Mouse (Mus musculus) E14TG2a.4 (cell line): ENCODE results near the gene Map1b.

Experiments
- H3K27me3 ChIP-seq: 2 replicates; pipeline ENCODE4 v1.6.1; 2014; ENCODE audit warnings: low read length, control low read depth; ENCODE audit not compliant: insufficient read depth
- H3K36me3 ChIP-seq: 2 replicates; pipeline ENCODE4 v1.6.1; 2014; ENCODE audit warnings: low read length, control low read depth; ENCODE audit not compliant: insufficient read depth
- H3K4me1 ChIP-seq: replicated peaks from 2 replicates; pipeline ENCODE4 v1.6.1; 2014; ENCODE audit warnings: low read depth, low read length, control low read depth
- H3K4me3 ChIP-seq: replicated peaks from 2 replicates; pipeline ENCODE4 v1.5.1; 2014; ENCODE audit warnings: mild to moderate bottlenecking, low read length
- H3K9me3 ChIP-seq: 2 replicates; pipeline ENCODE4 v1.6.1; 2014; ENCODE audit warnings: low read length, control low read depth
- CTCF ChIP-seq: conservative IDR thresholded peaks from 2 replicates; pipeline ENCODE4 v1.5.1; 2014; ENCODE audit warnings: low read length
- NANOG ChIP-seq: IDR thresholded peaks from 2 replicates; pipeline ENCODE4 v1.6.1; 2014; ENCODE audit warnings: borderline replicate concordance, low read length, mixed read lengths
- POU5F1 ChIP-seq: IDR thresholded peaks from 2 replicates; pipeline ENCODE4 v1.6.1; 2014; ENCODE audit warnings: low read length, borderline replicate concordance

Map1b gene

DNA sequence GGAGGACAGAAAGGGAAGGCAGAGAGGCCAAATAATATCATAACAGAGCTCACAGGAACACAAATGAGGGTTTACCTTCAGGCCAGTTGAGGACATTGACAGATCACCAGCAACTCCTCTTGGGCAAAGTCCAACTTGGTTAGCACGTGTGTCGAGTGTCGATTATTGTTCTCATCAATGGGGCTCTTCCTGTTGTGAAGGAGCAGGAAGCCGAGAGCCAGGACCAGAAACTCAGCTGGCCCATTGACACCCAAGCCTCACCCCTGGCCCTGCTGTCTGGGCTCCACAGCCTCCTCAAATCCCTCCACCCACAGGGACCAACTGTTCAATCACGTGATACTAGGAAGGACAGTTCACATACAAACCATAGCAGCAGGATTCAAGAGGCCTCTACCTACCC is 22.9 kb upstream of the Map1b start:
- TF ChIP-seq NANOG, result no peak
- Histone ChIP-seq H3K4me3 (no peak overlapping the region), H3K4me1 (peaks cover 12% of the 10 kb centered on the region), H3K27me3 (no peaks in the 10 kb centered on the region), H3K9me3 (no peaks in the 10 kb centered on the region), H3K36me3 (no peaks in the 10 kb centered on the region)

DNA sequence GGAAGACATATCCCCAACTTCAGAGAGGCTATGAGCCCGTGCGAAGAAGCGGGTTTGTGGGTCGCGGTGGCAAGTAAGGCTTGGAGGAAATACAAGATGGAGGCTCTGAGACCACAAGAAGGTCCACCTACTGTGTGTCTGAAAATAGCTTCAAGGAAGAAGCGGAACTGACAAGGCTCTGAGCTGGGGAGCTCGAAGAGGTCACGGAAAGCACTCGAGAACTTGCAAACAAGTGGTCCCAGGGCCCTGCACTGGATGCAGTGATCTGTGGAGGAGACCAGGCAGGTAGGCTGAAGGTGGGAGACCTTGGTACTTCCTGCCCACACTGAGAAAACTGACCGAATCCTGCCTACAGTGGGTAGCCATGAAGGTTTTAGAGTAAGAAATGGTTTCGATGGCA is 22.5 kb upstream of the Map1b start:
- H3K36me3 ChIP-seq, result no peaks in the 10 kb centered on the region
- no peak for TF ChIP-seq NANOG
- no peak for TF ChIP-seq CTCF
- TF ChIP-seq POU5F1, result no peak
- H3K27me3 ChIP-seq, result no peaks in the 10 kb centered on the region
- no peaks in the 10 kb centered on the region for H3K9me3 ChIP-seq
- H3K4me3 ChIP-seq, result no peak overlapping the region
- H3K4me1 ChIP-seq, result peaks cover 12% of the 10 kb centered on the region

DNA sequence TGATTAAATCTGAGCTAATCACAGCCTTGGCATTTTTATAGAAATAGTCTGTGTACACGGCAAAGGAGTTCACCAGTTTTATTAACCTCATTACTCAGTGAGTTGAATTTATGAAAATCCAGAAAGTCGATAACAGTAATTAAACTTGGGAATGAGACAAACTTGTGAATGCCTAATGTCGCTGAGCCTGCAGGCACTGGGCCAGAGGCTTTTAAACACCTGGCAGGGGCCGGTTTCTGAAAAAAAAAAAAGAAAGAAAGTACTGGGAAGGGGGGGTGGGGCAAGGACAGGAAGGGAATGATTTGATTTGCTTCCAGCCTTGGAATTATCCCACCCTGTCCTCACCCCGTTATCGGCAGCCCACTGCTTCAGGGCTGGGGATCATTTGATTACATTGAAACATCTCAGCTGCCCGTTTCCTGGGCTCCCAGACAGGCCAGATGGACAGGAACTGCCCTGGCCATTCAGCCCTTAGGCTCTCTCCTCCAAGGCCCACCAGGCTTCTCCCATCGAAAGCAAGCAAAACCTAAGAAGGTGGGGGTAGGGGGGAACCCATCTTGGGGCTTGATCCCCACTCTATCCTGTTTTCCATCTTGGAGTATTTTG is 21.7 kb upstream of the Map1b start:
- Histone ChIP-seq H3K4me3 (no peak overlapping the region), H3K36me3 (no peaks in the 10 kb centered on the region), H3K4me1 (peaks cover 5% of the 10 kb centered on the region), H3K27me3 (no peaks in the 10 kb centered on the region), H3K9me3 (no peaks in the 10 kb centered on the region)
- TF ChIP-seq NANOG, result no peak
- no peak for TF ChIP-seq CTCF
- no peak for TF ChIP-seq POU5F1

DNA sequence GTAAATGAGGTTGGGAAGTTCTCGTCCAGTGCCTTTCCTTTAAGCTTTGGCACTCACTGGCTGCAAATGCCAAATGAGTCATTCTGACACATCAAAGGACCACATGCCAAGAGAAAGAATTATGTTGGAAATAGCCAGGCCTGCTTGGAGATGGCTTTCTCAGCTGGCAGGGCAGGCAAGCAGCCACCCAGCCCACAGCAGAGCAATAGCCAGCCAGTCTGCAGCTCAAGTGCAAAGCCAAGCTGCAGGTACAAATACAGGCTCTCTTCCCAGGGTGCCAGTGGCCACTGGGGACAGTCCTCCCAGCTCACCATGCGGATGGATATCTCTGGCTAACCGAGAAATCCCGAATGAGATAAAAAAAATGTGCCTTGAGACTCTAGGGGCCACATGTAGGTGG is 12.1 kb upstream of the Map1b start:
- TF ChIP-seq CTCF (no peak), POU5F1 (no peak), NANOG (no peak)
- no peaks in the 10 kb centered on the region for H3K9me3 ChIP-seq
- H3K27me3 ChIP-seq, result no peaks in the 10 kb centered on the region
- H3K4me1 ChIP-seq, result no peaks in the 10 kb centered on the region
- H3K36me3 ChIP-seq, result no peaks in the 10 kb centered on the region
- no peak overlapping the region for H3K4me3 ChIP-seq

DNA sequence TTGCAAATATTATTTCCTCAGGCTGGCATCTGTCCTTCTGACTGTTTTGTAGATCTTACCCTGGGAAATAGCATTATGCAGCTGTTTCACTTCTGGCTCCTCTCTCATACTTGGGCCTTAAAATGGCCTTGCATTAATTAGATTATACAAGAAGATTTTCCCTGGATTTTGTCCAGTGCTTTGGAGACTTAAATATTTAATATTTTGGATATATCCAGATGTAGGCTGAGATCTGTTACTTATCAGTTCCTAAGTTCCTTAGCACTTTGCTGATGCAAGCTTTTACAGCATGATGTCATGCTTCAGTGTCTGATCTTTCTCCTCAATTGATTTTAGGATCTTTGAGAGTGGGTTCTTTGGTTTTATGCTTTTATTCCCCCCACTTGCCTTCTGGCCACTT is 11.6 kb upstream of the Map1b start:
- H3K36me3 ChIP-seq, result no peaks in the 10 kb centered on the region
- TF ChIP-seq POU5F1 (no peak), NANOG (no peak), CTCF (no peak)
- no peak overlapping the region for H3K4me3 ChIP-seq
- no peaks in the 10 kb centered on the region for H3K9me3 ChIP-seq
- H3K4me1 ChIP-seq, result no peaks in the 10 kb centered on the region
- H3K27me3 ChIP-seq, result no peaks in the 10 kb centered on the region

DNA sequence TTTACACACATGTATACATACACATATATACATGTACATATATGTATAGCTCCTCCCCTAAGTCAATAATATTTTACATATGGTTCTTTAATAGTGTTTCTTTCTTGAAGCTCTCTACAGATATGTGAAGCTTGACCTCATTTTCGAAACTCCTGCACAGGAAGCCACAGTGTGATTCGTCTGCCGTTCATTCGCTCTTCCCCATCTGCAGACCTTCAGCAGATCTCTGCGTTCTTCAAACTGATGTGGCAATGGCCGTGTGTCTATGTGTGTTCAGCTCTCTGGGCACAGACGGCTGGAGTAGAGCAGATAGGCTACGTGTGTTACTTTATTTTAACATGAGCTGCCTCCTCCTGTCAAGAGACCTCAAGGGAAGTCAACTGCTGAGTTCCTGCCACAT is 9.2 kb upstream of the Map1b start:
- Histone ChIP-seq H3K27me3 (no peaks in the 10 kb centered on the region), H3K4me1 (peaks cover 8% of the 10 kb centered on the region), H3K9me3 (no peaks in the 10 kb centered on the region), H3K36me3 (no peaks in the 10 kb centered on the region), H3K4me3 (no peak overlapping the region)
- TF ChIP-seq NANOG (no peak), CTCF (no peak), POU5F1 (no peak)

DNA sequence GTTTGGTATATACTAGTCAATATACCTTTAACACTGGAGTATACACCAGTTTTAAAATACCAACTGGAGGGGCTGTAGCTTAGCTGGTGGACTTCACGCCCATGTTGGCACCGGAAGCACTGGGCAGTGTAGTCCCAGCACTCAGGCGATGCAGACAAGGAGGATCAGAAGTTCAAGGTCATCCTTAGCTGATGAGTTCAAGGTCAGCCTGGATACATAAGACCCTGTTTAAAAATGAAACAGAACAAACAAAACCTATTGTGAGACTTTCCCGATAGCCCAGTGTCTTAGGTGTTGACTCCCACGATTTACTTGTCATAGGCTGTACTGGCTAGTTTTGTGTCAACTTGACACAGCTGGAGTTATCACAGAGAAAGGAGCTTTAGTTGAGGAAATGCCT is 1.5 kb upstream of the Map1b start:
- H3K36me3 ChIP-seq, result 0 out of 2 replicates have a peak, but pooled peaks cover under 1% of the 10 kb centered on the region
- no peak overlapping the region for H3K4me3 ChIP-seq
- TF ChIP-seq POU5F1 (no peak), NANOG (no peak), CTCF (no peak)
- H3K4me1 ChIP-seq, result peaks cover 43% of the 10 kb centered on the region
- H3K27me3 ChIP-seq, result no peaks in the 10 kb centered on the region
- H3K9me3 ChIP-seq, result no peaks in the 10 kb centered on the region

DNA sequence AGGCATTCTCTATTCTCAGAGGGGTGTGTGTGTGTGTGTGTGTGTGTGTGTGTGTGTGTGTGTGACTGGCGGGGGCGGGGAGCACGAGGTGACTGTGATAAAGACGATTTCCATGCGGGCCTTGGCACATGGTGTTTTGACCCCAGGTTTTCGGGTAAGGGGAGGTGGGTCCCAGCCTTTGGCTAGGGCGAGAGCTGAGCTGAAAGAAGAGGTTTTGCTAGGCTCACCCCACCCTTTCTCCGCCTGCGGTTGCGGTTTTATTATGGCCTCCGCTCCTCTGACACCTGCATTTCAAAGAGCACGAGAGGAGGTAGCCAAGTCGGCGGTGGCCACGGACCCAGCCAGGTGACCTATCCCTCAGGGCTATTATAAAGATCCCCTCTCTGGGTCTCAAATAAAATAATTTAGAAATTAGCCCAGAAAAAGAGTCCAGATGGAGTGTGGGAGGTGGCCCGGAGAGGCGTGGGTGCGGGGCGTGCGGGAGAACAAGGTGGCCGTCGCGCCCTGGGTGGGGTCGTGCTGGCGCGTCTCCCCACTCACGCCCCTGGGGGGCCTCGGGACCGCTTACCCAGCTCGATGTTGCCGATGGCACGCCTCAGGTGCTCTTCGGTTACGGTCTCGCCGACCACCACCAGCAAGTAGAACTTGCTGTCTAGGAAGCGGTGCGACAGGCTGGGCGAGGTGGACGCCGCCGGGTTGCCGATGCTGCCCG is 448 bp downstream of the Map1b start:
- Histone ChIP-seq H3K9me3 (no peaks in the 10 kb centered on the region), H3K36me3 (peaks cover 10% of the 10 kb centered on the region), H3K4me1 (peaks cover 54% of the 10 kb centered on the region), H3K4me3 (peak overlapping the region; percentile 93), H3K27me3 (no peaks in the 10 kb centered on the region)
- TF ChIP-seq CTCF (no peak), POU5F1 (no peak), NANOG (no peak)

DNA sequence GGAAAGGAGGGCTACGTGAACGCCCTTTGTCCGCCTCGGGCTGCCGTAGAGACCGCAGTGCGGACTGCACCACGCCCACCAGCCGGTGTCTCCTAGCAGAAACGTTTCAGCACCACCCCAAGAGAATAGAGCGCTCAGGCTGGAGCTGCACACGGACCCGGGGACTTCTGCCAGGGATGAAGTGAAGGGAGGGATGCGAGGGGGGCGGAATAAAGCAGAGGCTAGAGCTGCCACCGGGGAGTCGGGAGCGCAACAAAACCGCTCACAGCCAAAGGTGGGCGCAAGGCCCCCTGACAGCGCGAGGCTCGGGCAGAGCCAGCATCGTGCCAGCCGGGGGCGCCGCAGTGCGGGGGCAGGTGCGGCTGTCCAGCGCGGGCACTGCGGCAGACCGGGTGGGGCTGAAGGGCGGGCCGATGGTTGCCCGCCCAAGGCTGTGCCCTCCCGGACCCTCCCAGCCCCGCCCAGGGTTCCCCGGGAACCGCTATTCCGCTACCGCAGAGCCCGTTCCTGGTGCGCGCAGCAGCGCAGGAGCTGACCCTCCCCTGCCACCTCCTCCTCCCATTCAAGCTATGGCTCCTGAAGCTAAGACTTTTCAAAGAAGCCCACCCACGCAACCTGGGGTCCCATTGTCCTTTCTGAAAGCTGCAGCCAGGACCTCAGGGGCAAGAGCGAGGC is 1.3 kb downstream of the Map1b start:
- H3K9me3 ChIP-seq, result no peaks in the 10 kb centered on the region
- H3K4me3 ChIP-seq, result peak overlapping the region; percentile 93
- H3K36me3 ChIP-seq, result peaks cover 10% of the 10 kb centered on the region
- no peaks in the 10 kb centered on the region for H3K27me3 ChIP-seq
- H3K4me1 ChIP-seq, result peaks cover 58% of the 10 kb centered on the region
- TF ChIP-seq NANOG, result no peak
- no peak for TF ChIP-seq CTCF
- TF ChIP-seq POU5F1, result no peak
